Mouse (Mus musculus): ENCODE results near the gene Nav1.
A peak's percentile ranks its signal among the peaks of the same experiment; 100 is the strongest.
"Not testable (repeated sequence)": the region's sequence is repeated elsewhere in the genome, so short reads cannot be mapped to it uniquely, and the experiment has no call there.

Nav1 gene

GRCm38 (mm10) chr1:135515633-135516238 lies 91.4 kb downstream of the Nav1 start:
- no peak for DNase-seq

- DNase-seq: no peak
These were observed 92.0 kb downstream of the Nav1 start for GRCm38 (mm10) chr1:135514913-135515632.

GRCm38 (mm10) chr1:135514046-135514445 lies 93.0 kb downstream of the Nav1 start:
- DNase-seq: no peak

DNA sequence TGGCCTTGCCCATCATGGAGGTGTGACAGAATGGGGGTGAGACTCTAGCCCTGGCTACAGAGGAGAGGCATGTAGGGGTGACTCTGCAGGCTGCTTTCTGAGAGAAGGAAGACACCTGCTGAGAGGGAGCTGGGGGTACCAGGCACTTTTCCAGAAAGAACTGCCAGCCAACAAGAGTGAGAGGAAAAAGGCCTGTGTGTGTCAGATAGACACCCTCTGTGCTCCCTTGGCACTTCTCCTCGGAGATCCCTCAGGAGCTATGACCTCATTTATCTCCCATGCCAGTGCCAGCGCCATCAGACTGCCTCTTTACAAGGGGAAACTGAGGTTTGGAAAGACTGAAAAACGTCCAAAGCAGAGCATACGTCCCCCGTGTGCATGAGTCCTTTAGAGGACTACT lies 93.6 kb downstream of the Nav1 start:
- no peak for DNase-seq

DNA sequence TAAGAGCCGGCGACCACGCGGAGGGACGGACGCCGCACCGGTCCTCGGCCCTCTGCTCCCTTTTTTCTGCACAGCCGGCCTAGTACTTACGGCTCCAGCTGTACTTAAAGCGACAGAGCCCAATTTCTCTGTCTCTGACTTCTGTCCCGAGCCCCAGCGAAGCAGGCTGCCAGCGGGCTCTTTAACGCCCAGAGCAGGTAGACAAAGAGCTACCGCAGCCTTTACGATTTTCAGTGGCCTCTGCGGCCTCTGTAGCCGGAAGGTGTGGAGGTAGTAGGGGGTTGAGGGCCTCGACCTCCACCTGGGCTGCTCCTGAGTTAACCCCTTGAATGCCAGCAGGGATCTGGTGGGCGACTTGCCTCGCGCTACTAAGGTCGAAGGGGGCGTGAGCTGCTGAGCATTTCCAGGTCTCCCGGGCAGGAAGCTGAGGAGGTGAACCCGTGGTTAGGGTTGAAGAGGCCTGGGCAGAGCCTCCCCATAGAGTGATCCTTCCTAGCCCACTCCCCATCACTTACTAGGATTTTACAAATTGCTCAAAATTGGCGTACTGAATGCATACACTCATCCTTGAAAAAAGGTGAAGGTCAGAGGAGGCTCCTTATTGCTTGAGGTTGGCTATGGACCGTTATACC lies 96.6 kb downstream of the Nav1 start:
- DNase-seq: peak; percentile 72 to 73

GRCm38 (mm10) chr1:135509145-135510084 lies 97.7 kb downstream of the Nav1 start:
- DNase-seq: no peak

- DNase-seq: no peak
These were observed 98.8 kb downstream of the Nav1 start for GRCm38 (mm10) chr1:135508349-135508634.

- no peak for DNase-seq
These were observed 99.3 kb downstream of the Nav1 start for GRCm38 (mm10) chr1:135507572-135508348.

DNA sequence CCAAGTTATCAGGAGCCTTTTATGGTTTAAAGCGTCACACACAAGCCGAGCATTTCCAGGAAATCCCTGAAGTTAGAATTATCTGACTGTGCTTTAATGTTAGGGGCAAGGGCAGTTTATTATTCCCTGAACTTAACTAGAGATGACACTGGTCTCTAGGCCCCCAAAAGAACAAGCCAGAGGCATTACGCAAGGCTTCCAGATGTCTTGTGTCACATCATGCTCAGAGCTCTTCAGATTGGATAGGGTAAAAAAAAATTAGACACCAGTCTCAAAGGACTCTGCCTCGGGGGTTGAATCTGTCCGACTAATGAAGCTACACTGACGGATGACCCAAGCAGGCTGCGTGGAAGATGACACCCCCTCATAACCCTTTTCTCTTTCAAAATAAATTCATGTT lies 101.6 kb downstream of the Nav1 start:
- DNase-seq: no peak

DNA sequence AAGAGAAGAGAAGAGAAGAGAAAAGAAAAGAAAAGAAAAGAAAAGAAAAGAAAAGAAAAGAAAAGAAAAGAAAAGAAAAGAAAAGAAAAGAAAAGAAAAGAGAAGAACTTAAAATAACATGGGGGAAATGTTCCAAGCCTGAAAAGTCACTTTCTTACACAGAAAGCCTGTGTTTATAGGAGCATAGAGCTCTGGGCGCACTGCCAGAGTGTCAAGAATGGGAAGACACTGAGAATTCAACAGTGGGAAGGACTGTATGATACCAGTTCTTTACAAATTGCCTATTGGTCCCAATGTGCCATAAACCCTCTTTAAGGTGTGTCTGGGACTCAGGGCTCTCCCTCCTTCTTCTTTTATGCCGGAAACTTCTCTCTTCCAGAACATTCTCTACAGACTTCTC lies 103.7 kb downstream of the Nav1 start:
- DNase-seq: peak in 1 of 2 experiments; percentile 37

GRCm38 (mm10) chr1:135502750-135503149 lies 104.3 kb downstream of the Nav1 start:
- no peak for DNase-seq

DNA sequence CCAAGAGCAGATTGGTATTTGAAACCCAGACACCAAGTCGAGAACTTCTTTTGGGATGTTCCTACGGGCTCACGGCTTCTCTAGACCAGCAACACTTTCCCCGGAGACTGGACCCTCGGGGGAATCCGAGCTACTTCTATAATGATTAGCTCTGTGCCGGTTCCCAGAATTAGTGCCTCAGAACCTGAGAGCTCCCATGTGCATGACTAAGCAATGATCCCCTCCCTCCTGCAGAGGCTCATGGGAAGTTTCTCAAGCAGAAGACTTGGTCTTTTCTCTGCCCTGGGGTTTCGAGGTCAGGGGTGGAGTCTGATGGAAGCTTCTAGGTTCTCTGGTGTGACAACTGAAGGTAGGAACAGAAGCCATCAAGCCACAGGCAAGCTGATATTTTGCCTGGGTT lies 105.0 kb downstream of the Nav1 start:
- DNase-seq: no peak

GRCm38 (mm10) chr1:135498455-135499358 lies 108.4 kb downstream of the Nav1 start:
- DNase-seq: no peak

GRCm38 (mm10) chr1:135495048-135495447 lies 112.0 kb downstream of the Nav1 start:
- no peak for DNase-seq

- no peak for DNase-seq
These were observed 113.2 kb downstream of the Nav1 start for GRCm38 (mm10) chr1:135493862-135494261.

DNA sequence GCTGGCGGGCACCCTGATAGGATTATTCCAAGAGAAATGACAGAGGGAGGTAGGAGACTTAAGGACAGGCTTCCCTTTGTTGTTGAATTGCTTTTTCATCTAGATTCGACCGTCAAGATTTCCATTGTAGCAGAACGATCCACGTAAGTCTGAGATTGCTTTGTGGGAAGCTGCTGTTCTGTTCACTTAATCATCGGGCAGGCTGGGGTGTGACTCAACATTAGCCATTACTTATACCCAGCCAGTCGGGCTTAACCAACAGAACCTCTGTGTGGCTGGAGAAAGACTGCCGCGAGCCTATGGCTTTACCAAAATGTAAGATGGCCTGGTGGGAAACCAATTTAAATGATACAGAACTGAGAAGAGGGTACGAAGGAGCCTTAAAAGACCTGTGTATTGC lies 114.7 kb downstream of the Nav1 start:
- DNase-seq: no peak

GRCm38 (mm10) chr1:135490931-135491666 lies 116.0 kb downstream of the Nav1 start:
- no peak for DNase-seq

- no peak for DNase-seq
These were observed 118.2 kb downstream of the Nav1 start for GRCm38 (mm10) chr1:135488879-135489278.

GRCm38 (mm10) chr1:135485179-135485578 lies 121.9 kb downstream of the Nav1 start:
- DNase-seq: no peak

DNA sequence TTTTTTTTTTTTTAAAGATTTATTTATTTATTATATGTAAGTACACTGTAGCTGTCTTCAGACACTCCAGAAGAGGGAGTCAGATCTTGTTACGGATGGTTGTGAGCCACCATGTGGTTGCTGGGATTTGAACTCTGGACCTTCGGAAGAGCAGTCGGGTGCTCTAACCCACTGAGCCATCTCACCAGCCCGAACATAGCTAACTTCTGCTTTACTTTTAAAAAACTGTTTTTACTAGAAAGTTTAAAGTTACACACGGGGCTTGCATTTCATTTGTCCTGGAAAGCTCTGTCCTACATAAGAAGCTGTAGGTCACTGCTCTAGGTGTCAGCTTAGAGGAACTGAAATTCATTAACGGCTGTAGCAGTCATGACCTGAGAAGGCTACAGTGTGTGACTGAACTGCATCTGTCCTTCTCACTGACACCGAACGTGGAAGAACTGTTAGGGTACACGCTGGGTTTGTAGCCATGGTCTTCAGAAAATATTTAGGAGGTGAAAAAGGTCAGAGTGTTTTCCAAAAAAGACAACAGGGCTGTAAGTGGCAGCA lies 122.5 kb downstream of the Nav1 start:
- DNase-seq: not testable (repeated sequence)

All from kidney, postnatal 36 days (tissue).